9 mouse cellular contexts compared by ENCODE assay signal in genomic region chr17:32387986-32388369, GRCm38 (mm10). TPM values are rescaled to one million over a fixed set of nuclear protein-coding genes. Genes with fewer than 3 reads are reported as not detected.
DNase-seq lines count a peak whose midpoint lies in the region; ATAC-seq and TF ChIP-seq lines count a peak whose summit lies in the region.
"Had no signal": no experiment of that assay in that cellular context is flagged by ENCODE, and none has a peak within 500 bp of the region (broad histone marks: within the 10 kb centered on the region; RNA-seq: fewer than 3 reads in every experiment).

No protein-coding gene starts in this region.

- no peak overlapping the region for H3K27ac ChIP-seq in kidney, adult 2 months (ENCODE audit: insufficient read depth, low read depth, low read length)
- peak overlapping the region; percentile 91; the same call in 1 of the 2 replicates for H3K27ac ChIP-seq in embryonic facial prominence, embryonic 10.5 days (replicated peaks)
- no peak overlapping the region; the same call in 1 of the 2 replicates for H3K27ac ChIP-seq in hindbrain, postnatal 0 days
- peak overlapping the region; percentile 77 for H3K27ac ChIP-seq in midbrain, embryonic 16.5 days (ENCODE audit: low read length)

- TF ChIP-seq CTCF in kidney, adult 2 months (conservative IDR thresholded peaks at IDR 0.05; ENCODE audit: insufficient read depth, insufficient read length, low read depth, low read length): no peak
- TF ChIP-seq CTCF in hindbrain, postnatal 0 days (IDR thresholded peaks at IDR 0.05; ENCODE audit: low read depth): no peak

- DNase-seq in kidney, adult 2 months: no peak
- no peak for DNase-seq in kidney, postnatal 10 days
- DNase-seq in embryonic facial prominence, embryonic 10.5 days (ENCODE audit: low spot score): no peak
- DNase-seq in hindbrain, postnatal 0 days (ENCODE audit: low spot score): no peak
- no peak for DNase-seq in frontal cortex, postnatal 14 days (ENCODE audit: low spot score in 2 of 2)
- DNase-seq in embryo, embryonic 10 days (ENCODE audit: low spot score): no peak
- DNase-seq in lung, adult 18-20 months: no peak
- DNase-seq: thymus, postnatal 14 days had no signal

- H3K9ac ChIP-seq in hindbrain, postnatal 0 days (replicated peaks; ENCODE audit: low read length): peak overlapping the region; percentile 86; the same call in 1 of the 2 replicates
- H3K9ac ChIP-seq in midbrain, embryonic 16.5 days (ENCODE audit: low read depth, low read length): peak overlapping the region; percentile 95

- no peaks in the 10 kb centered on the region for H3K27me3 ChIP-seq in kidney, adult 2 months (replicated peaks; ENCODE audit: control insufficient read depth, insufficient read depth, low read length)
- peaks cover 35% of the 10 kb centered on the region for H3K27me3 ChIP-seq in embryonic facial prominence, embryonic 10.5 days (replicated peaks; ENCODE audit: low read depth, poor library complexity, severe bottlenecking)
- peaks cover 17% of the 10 kb centered on the region; the same call in 1 of the 2 replicates for H3K27me3 ChIP-seq in hindbrain, postnatal 0 days (ENCODE audit: insufficient read depth, low read length)
- H3K27me3 ChIP-seq in midbrain, embryonic 16.5 days (ENCODE audit: control insufficient read depth, insufficient read depth, low read depth, low read length): peaks cover 22% of the 10 kb centered on the region

- WGBS in kidney, adult 2 months: 33% methylated on average over 7 of the region's 7 CpGs
- 28% methylated on average over 7 of the region's 7 CpGs for WGBS in embryonic facial prominence, embryonic 10.5 days
- 34% methylated on average over 7 of the region's 7 CpGs for WGBS in hindbrain, postnatal 0 days
- 37% methylated on average over 7 of the region's 7 CpGs for WGBS in midbrain, embryonic 16.5 days

- TF ChIP-seq POLR2A in kidney, adult 2 months (IDR thresholded peaks at IDR 0.05; ENCODE audit: low read depth, low read length): no peak

- H3K9me3 ChIP-seq in embryonic facial prominence, embryonic 10.5 days: no peaks in the 10 kb centered on the region
- no peaks in the 10 kb centered on the region for H3K9me3 ChIP-seq in hindbrain, postnatal 0 days (ENCODE audit: low read length)
- no peaks in the 10 kb centered on the region for H3K9me3 ChIP-seq in midbrain, embryonic 16.5 days (replicated peaks; ENCODE audit: control insufficient read depth, low read length, poor library complexity, severe bottlenecking)

- H3K36me3 ChIP-seq in kidney, adult 2 months (ENCODE audit: control insufficient read depth, insufficient read depth, low read length): no peaks in the 10 kb centered on the region
- H3K36me3 ChIP-seq in embryonic facial prominence, embryonic 10.5 days (replicated peaks): peaks cover 24% of the 10 kb centered on the region
- peaks cover 8% of the 10 kb centered on the region for H3K36me3 ChIP-seq in hindbrain, postnatal 0 days (ENCODE audit: insufficient read depth, low read length)
- peaks cover 8% of the 10 kb centered on the region for H3K36me3 ChIP-seq in midbrain, embryonic 16.5 days (ENCODE audit: control insufficient read depth, insufficient read depth, low read length)

- peak overlapping the region; percentile 91 for H3K4me2 ChIP-seq in hindbrain, postnatal 0 days (ENCODE audit: low read depth, low read length)
- H3K4me2 ChIP-seq in midbrain, embryonic 16.5 days (ENCODE audit: low read length): peak overlapping the region; percentile 73

- ATAC-seq in hindbrain, postnatal 0 days: no peak
- ATAC-seq in midbrain, embryonic 16.5 days: peak; percentile 6; the same call in 1 of the 2 replicates

- peak overlapping the region; percentile 100 for H3K4me3 ChIP-seq in kidney, adult 2 months (ENCODE audit: insufficient read depth, low read depth, low read length)
- H3K4me3 ChIP-seq in embryonic facial prominence, embryonic 10.5 days: peak overlapping the region; percentile 86
- peak overlapping the region; percentile 76 for H3K4me3 ChIP-seq in hindbrain, postnatal 0 days (ENCODE audit: low read length)
- peak overlapping the region; percentile 76 for H3K4me3 ChIP-seq in midbrain, embryonic 16.5 days (ENCODE audit: low read depth, low read length)

- no peaks in the 10 kb centered on the region; the same call in 1 of the 2 replicates for H3K4me1 ChIP-seq in kidney, adult 2 months (ENCODE audit: control insufficient read depth, insufficient read depth, low read length)
- H3K4me1 ChIP-seq in embryonic facial prominence, embryonic 10.5 days: peaks cover 32% of the 10 kb centered on the region
- no peaks in the 10 kb centered on the region for H3K4me1 ChIP-seq in hindbrain, postnatal 0 days (ENCODE audit: insufficient read depth, low read length)
- peaks cover 9% of the 10 kb centered on the region; the same call in 1 of the 2 replicates for H3K4me1 ChIP-seq in midbrain, embryonic 16.5 days (ENCODE audit: control insufficient read depth, insufficient read depth, low read length)

RNA-seq across cellular contexts. Expression of gene Wiz, which starts 1.3 kb away (rescaled TPM):
- polyA plus RNA-seq in kidney, adult 2 months (2012; rRNA removed): 30.9 and 34.6 TPM in 2 replicates
- polyA plus RNA-seq in embryonic facial prominence, embryonic 10.5 days (2016; fragmentation: Nextera tagmentation; extraction: Ambion mirVana): 35.1 and 35.2 TPM in 2 replicates
- total RNA-seq in hindbrain, postnatal 0 days (2014; rRNA removed): 50.4 and 56.8 TPM in 2 replicates
- 24.2 and 28.4 TPM in 2 replicates for polyA plus RNA-seq in hindbrain, postnatal 0 days (2015; fragmentation: Nextera tagmentation; extraction: Ambion mirVana)
- 41.3 and 41.4 TPM in 2 replicates for polyA plus RNA-seq in midbrain, embryonic 16.5 days (2015; fragmentation: Nextera tagmentation; extraction: Ambion mirVana)

RNA-seq across cellular contexts. Expression of gene Rasal3, which starts 15.4 kb away (rescaled TPM):
- polyA plus RNA-seq in kidney, adult 2 months (2012; rRNA removed): 1.2 and 8.7 TPM in 2 replicates
- polyA plus RNA-seq in embryonic facial prominence, embryonic 10.5 days (2016; fragmentation: Nextera tagmentation; extraction: Ambion mirVana): 0.64 and 0.85 TPM in 2 replicates
- 1.2 and 2.8 TPM in 2 replicates for total RNA-seq in hindbrain, postnatal 0 days (2014; rRNA removed)
- polyA plus RNA-seq in hindbrain, postnatal 0 days (2015; fragmentation: Nextera tagmentation; extraction: Ambion mirVana): 0.61 and 1.2 TPM in 2 replicates
- 0.55 and 1.0 TPM in 2 replicates for polyA plus RNA-seq in midbrain, embryonic 16.5 days (2015; fragmentation: Nextera tagmentation; extraction: Ambion mirVana)

RNA-seq across cellular contexts. Expression of gene Pglyrp2, which starts 36.0 kb away (rescaled TPM):
- polyA plus RNA-seq in kidney, adult 2 months (2012; rRNA removed): 0.64 and 3.5 TPM in 2 replicates
- polyA plus RNA-seq in embryonic facial prominence, embryonic 10.5 days (2016; fragmentation: Nextera tagmentation; extraction: Ambion mirVana): not detected in 2 replicates
- total RNA-seq in hindbrain, postnatal 0 days (2014; rRNA removed): not detected in 2 replicates
- polyA plus RNA-seq in hindbrain, postnatal 0 days (2015; fragmentation: Nextera tagmentation; extraction: Ambion mirVana): not detected in 2 replicates
- polyA plus RNA-seq in midbrain, embryonic 16.5 days (2015; fragmentation: Nextera tagmentation; extraction: Ambion mirVana): not detected in 2 replicates

RNA-seq across cellular contexts. Expression of gene Akap8l, which starts 37.6 kb away (rescaled TPM):
- polyA plus RNA-seq in kidney, adult 2 months (2012; rRNA removed): 71.5 and 96.4 TPM in 2 replicates
- 93.0 and 94.5 TPM in 2 replicates for polyA plus RNA-seq in embryonic facial prominence, embryonic 10.5 days (2016; fragmentation: Nextera tagmentation; extraction: Ambion mirVana)
- total RNA-seq in hindbrain, postnatal 0 days (2014; rRNA removed): 73.6 and 76.3 TPM in 2 replicates
- 95.7 and 103 TPM in 2 replicates for polyA plus RNA-seq in hindbrain, postnatal 0 days (2015; fragmentation: Nextera tagmentation; extraction: Ambion mirVana)
- polyA plus RNA-seq in midbrain, embryonic 16.5 days (2015; fragmentation: Nextera tagmentation; extraction: Ambion mirVana): 160 and 166 TPM in 2 replicates

Comparison
In these comparisons a context has a peak if more than half of its experiments do, and no peak if none do; other contexts are left out.
1. H3K27ac ChIP-seq: peak in embryonic facial prominence, embryonic 10.5 days (single experiment) and midbrain, embryonic 16.5 days (single experiment); none in kidney, adult 2 months (single experiment) and hindbrain, postnatal 0 days (single experiment).
2. Peak in every context shown above with its lines, with median percentiles within 50 percentile points of each other: H3K4me3 ChIP-seq.